Mouse (Mus musculus) cerebellum, adult 2 months (tissue): ENCODE data around the gene Stat5a. TPM values are rescaled to one million over a fixed set of nuclear protein-coding genes. Genes with fewer than 3 reads are reported as not detected.

ENCODE experiments used
- DNase-seq, 2 experiments: peaks; one replicate each; pipeline ENCODE4 v3.0.0; 2021
- H3K27ac ChIP-seq: fragments of 200-500 bp; 2 replicates; pipeline ENCODE4 v1.5.1; 2012; ENCODE audit warnings: low read length, control low read depth, inconsistent platforms; ENCODE audit not compliant: insufficient read depth
- H3K27me3 ChIP-seq: fragments of 200-500 bp; 2 replicates; pipeline ENCODE4 v1.6.1; 2012; ENCODE audit warnings: inconsistent platforms, mild to moderate bottlenecking, low read length, moderate library complexity; ENCODE audit not compliant: control insufficient read depth, insufficient read depth
- H3K4me1 ChIP-seq: fragments of 200-500 bp; 2 replicates; pipeline ENCODE4 v1.6.1; 2011; ENCODE audit warnings: low read length; ENCODE audit not compliant: control insufficient read depth, insufficient read depth
- H3K4me3 ChIP-seq: fragments of 200-500 bp; replicated peaks from 2 replicates; pipeline ENCODE3; 2011; ENCODE audit warnings: mild to moderate bottlenecking, low read depth, low read length, control low read depth; ENCODE audit not compliant: insufficient read depth
- CTCF ChIP-seq: fragments of 200-500 bp; IDR thresholded peaks from 2 replicates; pipeline ENCODE4 v1.5.1; 2011; ENCODE audit warnings: low read depth, mild to moderate bottlenecking, control low read depth, low read length, moderate library complexity, borderline replicate concordance; ENCODE audit not compliant: insufficient read depth
- POLR2A ChIP-seq: fragments of 200-500 bp; IDR thresholded peaks from 2 replicates; pipeline ENCODE4 v1.6.1; 2011; ENCODE audit warnings: low read length, control low read depth, borderline replicate concordance; ENCODE audit not compliant: insufficient read depth
- WGBS: fragments of 180-500 bp; shearing (Covaris S2); methylation state at CpG from one replicate; pipeline ENCODE4 v1.1.7; 2018; 5-methylcytosine and 5-hydroxymethylcytosine counted together
- polyA plus RNA-seq: library from polyadenylated mRNA; depleted of rRNA; stranded (reverse); fragments of >200 nt; gene quantifications from 2 replicates; pipeline ENCODE4 v1.2.3, GENCODE M21; 2012; rRNA removed

Gene Stat5a
- 3.0 and 4.0 TPM in 2 replicates for polyA plus RNA-seq

GRCm38 (mm10) chr11:100858935-100859578, at the start of gene Stat5a:
Stat5a (plus strand) TSS chr11:100859351.
- no peak for TF ChIP-seq POLR2A
- no peak for TF ChIP-seq CTCF
- peaks cover 13% of the 10 kb centered on the region for H3K4me1 ChIP-seq
- H3K4me3 ChIP-seq: peak within 1 kb of the TSS; percentile 17
- H3K27ac ChIP-seq: no peak within 1 kb of the TSS
- peak; percentile 27 to 54 for DNase-seq
- H3K27me3 ChIP-seq: no peaks in the 10 kb centered on the region
- 56% methylated on average over 9 of the region's 9 CpGs for WGBS

DNA sequence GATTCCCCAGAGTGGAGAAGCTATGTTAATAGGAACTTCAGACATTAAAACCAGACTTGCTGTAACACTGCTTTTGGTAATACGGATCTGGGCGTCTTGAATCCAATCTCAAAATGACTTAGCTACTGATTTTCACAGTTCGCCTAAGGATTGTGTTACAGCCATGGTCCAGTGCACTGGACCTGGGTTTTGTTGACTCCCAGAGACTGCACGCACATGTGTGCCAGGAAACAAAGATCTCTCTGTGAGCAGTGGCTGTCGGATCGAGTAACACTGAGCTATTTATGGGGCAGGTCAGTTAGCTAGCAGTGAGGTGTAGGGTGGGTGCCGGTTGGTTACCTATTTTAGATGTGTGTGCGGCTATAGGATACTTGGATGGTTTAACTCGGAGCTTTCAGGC, 48.6 kb upstream of the Stat5a start:
- no peak for DNase-seq
- TF ChIP-seq CTCF: no peak
- no peak for TF ChIP-seq POLR2A
- H3K4me3 ChIP-seq: no peak overlapping the region
- H3K27ac ChIP-seq: no peak overlapping the region
- 87% methylated on average over 9 of the region's 9 CpGs for WGBS
- H3K27me3 ChIP-seq: no peaks in the 10 kb centered on the region
- H3K4me1 ChIP-seq: no peaks in the 10 kb centered on the region

GRCm38 (mm10) chr11:100811132-100811531, 48.0 kb upstream of the Stat5a start:
- Histone ChIP-seq H3K4me1 (no peaks in the 10 kb centered on the region; the same call in 1 of the 2 replicates), H3K27ac (no peak overlapping the region), H3K27me3 (no peaks in the 10 kb centered on the region), H3K4me3 (no peak overlapping the region)
- DNase-seq: no peak
- no peak for TF ChIP-seq POLR2A
- TF ChIP-seq CTCF: 0 out of 2 replicates have a peak, but pooled peaks have one; percentile 19
- 94% methylated on average over 2 of the region's 2 CpGs for WGBS

DNA sequence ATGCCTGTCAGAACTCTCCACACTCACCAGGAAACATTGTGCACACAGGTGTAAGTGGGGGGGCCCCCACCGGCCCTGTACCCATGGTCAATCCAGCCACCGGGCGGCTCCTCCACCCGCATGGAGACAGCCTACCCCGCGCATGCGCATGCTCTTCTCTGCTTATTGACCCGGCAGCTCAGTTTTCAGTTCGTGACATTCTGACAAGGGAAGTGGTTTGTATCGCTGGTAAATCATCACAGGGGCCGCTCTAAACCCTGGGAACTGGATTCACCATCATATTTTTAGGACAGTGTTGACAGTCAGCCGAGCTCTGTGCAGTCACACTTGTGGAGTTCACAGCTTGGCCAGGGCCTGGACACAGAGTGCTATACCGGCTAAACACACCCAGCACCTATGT, 44.7 kb upstream of the Stat5a start:
- WGBS: 68% methylated on average over 13 of the region's 13 CpGs
- no peak overlapping the region for H3K4me3 ChIP-seq
- TF ChIP-seq POLR2A (no peak), CTCF (no peak)
- no peak overlapping the region for H3K27ac ChIP-seq
- no peaks in the 10 kb centered on the region for H3K27me3 ChIP-seq
- peak; percentile 43 to 49 for DNase-seq
- H3K4me1 ChIP-seq: peaks cover 22% of the 10 kb centered on the region

DNA sequence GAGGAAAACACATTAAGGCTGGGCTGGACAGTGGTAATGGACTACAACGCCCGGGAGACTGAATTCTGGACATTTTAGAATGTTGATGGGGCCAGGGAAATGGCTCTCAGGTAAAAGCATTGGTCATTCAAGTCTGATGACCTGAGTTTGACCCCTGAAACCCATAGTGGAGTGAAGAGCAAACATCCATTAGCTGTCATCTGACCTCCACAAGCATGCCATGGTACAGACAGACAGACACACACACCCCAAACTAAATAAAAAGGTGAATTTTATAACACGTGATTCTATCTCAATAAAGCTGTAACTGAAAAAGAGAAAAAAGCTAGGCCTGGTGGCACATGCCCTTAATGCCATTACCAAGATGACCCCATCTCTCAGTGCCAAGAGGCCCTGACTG, 42.8 kb upstream of the Stat5a start:
- no peaks in the 10 kb centered on the region for H3K27me3 ChIP-seq
- no peak overlapping the region for H3K4me3 ChIP-seq
- H3K27ac ChIP-seq: peak overlapping the region; percentile 18
- no peak for DNase-seq
- H3K4me1 ChIP-seq: peaks cover 25% of the 10 kb centered on the region
- whole genome bisulfite sequencing: 81% methylated on average over 3 of the region's 3 CpGs
- TF ChIP-seq CTCF (no peak), POLR2A (no peak)

DNA sequence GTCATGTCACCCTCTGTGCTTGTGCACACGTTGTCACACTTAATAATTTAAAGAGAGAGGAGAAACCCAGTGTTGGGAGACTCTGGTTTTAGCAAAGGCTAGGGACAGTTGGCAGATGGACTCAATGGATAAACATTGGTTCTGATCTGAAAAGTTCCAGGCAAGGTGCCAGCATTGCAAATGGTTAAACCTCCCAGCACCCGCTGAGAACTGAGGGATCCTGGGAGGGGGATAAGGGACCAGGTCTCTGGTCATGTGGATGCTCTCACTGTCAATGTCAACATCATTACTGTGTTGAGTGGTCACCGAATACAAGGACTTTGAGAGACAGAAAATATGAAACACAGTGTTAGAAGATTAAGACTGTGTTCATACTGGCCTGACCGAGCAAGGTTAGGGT, 42.4 kb upstream of the Stat5a start:
- Histone ChIP-seq H3K27ac (peak overlapping the region; percentile 18), H3K27me3 (no peaks in the 10 kb centered on the region), H3K4me3 (no peak overlapping the region), H3K4me1 (peaks cover 29% of the 10 kb centered on the region)
- peak; percentile 77 to 79 for DNase-seq
- 9% methylated on average over 4 of the region's 4 CpGs for WGBS
- TF ChIP-seq CTCF: no peak
- no peak for TF ChIP-seq POLR2A

- Histone ChIP-seq H3K27ac (peak overlapping the region; percentile 94), H3K27me3 (no peaks in the 10 kb centered on the region), H3K4me1 (peaks cover 32% of the 10 kb centered on the region), H3K4me3 (no peak overlapping the region)
- WGBS: 13% methylated on average over 9 of the region's 9 CpGs
- TF ChIP-seq CTCF: no peak
- no peak for TF ChIP-seq POLR2A
- DNase-seq: peak; percentile 79 to 87
These were observed 41.8 kb upstream of the Stat5a start for GRCm38 (mm10) chr11:100817311-100817710.

DNA sequence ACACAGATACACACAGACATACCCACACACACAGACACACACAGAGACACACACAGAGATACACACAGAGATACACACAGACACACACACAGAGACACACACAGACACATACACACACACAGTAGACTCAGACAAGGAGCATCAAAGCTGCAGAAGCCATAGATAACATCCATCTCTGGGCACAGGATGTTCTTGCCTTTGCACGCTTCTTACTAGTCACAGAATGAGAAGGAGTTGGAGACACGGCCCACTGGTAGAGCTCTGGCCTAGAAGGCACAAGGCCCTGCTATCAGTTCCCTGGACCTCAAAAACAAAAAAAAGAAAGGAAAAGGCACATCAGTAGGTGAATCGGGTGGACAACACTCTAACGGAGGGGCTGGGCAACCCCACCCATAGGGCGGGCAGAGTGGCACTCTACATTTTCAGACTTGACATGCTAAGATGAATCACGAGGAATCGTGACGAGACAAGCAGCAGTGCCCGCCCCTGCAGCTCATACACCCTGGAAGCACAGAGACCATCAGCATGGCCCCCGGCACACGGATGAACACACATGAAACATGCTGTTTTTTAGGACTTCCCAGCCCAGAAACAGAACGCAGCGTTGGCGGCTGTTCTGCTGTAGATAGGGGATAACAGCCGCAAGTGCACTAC, 40.7 kb upstream of the Stat5a start:
- TF ChIP-seq POLR2A: no peak
- no peak for TF ChIP-seq CTCF
- peaks cover 32% of the 10 kb centered on the region for H3K4me1 ChIP-seq
- H3K27ac ChIP-seq: peak overlapping the region; percentile 94
- 89% methylated on average over 15 of the region's 15 CpGs for WGBS
- no peak for DNase-seq
- no peak overlapping the region for H3K4me3 ChIP-seq
- no peaks in the 10 kb centered on the region for H3K27me3 ChIP-seq
